Comparison of ENCODE assay signal across 31 mouse cellular contexts in genomic region chr1:36711104-36711503, GRCm38 (mm10). TPM values are rescaled to one million over a fixed set of nuclear protein-coding genes. Genes with fewer than 3 reads are reported as not detected.
"Had no signal": no experiment of that assay in that cellular context is flagged by ENCODE, and none has a peak within 500 bp of the region (broad histone marks: within the 10 kb centered on the region; RNA-seq: fewer than 3 reads in every experiment).

No protein-coding gene starts in this region.

- H3K9ac ChIP-seq: heart, embryonic 13.5 days; heart, embryonic 15.5 days; hindbrain, embryonic 13.5 days; hindbrain, embryonic 15.5 days; intestine, embryonic 15.5 days; limb, embryonic 12.5 days; liver, embryonic 13.5 days had no signal

- H3K4me3 ChIP-seq: heart, adult 2 months; heart, embryonic 13.5 days; heart, embryonic 15.5 days; hindbrain, embryonic 13.5 days; intestine, embryonic 15.5 days; layer of hippocampus, adult 2 months; left cerebral cortex, adult 2 months; limb, embryonic 10.5 days; limb, embryonic 12.5 days; liver, embryonic 13.5 days had no signal

- H3K27me3 ChIP-seq: heart, embryonic 13.5 days; heart, embryonic 15.5 days; hindbrain, embryonic 13.5 days; hindbrain, embryonic 15.5 days; intestine, embryonic 15.5 days; limb, embryonic 12.5 days; liver, embryonic 13.5 days had no signal

- H3K27ac ChIP-seq: heart, adult 2 months; heart, embryonic 13.5 days; heart, embryonic 15.5 days; hindbrain, embryonic 13.5 days; hindbrain, embryonic 15.5 days; intestine, embryonic 15.5 days; left cerebral cortex, adult 2 months; limb, embryonic 10.5 days; limb, embryonic 12.5 days; liver, embryonic 13.5 days had no signal

- H3K36me3 ChIP-seq: heart, embryonic 15.5 days had no signal

- DNase-seq: gastrocnemius, postnatal 14 days; gastrocnemius, postnatal 36 days; heart, adult 2 months; heart, postnatal 14 days; heart, postnatal 36 days; kidney, adult 18-20 months; kidney, adult 8-10 months; kidney, postnatal 10 days; kidney, postnatal 25 days; kidney, postnatal 4 days; liver; liver, embryonic 13.5 days had no signal

- H3K9me3 ChIP-seq: heart, embryonic 13.5 days; heart, embryonic 15.5 days; hindbrain, embryonic 13.5 days; hindbrain, embryonic 15.5 days; intestine, embryonic 15.5 days; limb, embryonic 10.5 days; limb, embryonic 12.5 days; liver, embryonic 13.5 days had no signal

- ATAC-seq: hindbrain, postnatal 0 days; intestine, embryonic 15.5 days; intestine, postnatal 0 days had no signal

RNA-seq across cellular contexts. Expression of gene 4933424G06Rik, which starts 1.2 kb away (rescaled TPM):
- total RNA-seq: heart, adult 2 months; heart, postnatal 14 days; heart, postnatal 36 days; hematopoietic stem cell, adult 5-6 weeks; hindbrain, postnatal 0 days had no signal
- polyA plus RNA-seq: gonadal fat pad, adult 2 months; heart, adult 2 months; heart, embryonic 11.5 days; heart, embryonic 13.5 days; heart, postnatal 0 days; intestine, postnatal 0 days; kidney, embryonic 14.5 days; kidney, embryonic 16.5 days; limb, embryonic 10.5 days; liver, embryonic 11.5 days; liver, embryonic 13.5 days had no signal

RNA-seq across cellular contexts. Expression of gene Fam178b, which starts 28.1 kb away (rescaled TPM):
- total RNA-seq: hematopoietic stem cell, adult 5-6 weeks; hindbrain, postnatal 0 days; layer of hippocampus, adult 2 months; left cerebral cortex, postnatal 36 days had no signal
- polyA plus RNA-seq: hindbrain, embryonic 15.5 days had no signal

RNA-seq across cellular contexts. Expression of gene Zap70, which starts 50.5 kb away (rescaled TPM):
- polyA plus RNA-seq: liver, embryonic 13.5 days had no signal
